Mouse (Mus musculus): ENCODE measurements at regions not wholly inside any gene's neighbourhood (a gene's known extent, or its start where the extent isn't known, plus 50 kb on each side); places are given as distances from the start of the nearest gene placed in this dataset.
"Not testable (repeated sequence)": the region's sequence is repeated elsewhere in the genome, so short reads cannot be mapped to it uniquely, and the experiment has no call there.

GRCm38 (mm10) chr6:4149663-4150062 lies 62.9 kb upstream of the Bet1 start:
- no peaks in the 10 kb centered on the region for H3K4me1 ChIP-seq (ENCODE audit: insufficient read depth, low read length)
- no peak overlapping the region for H3K4me3 ChIP-seq (ENCODE audit: low read depth, low read length)
- 80% methylated on average over 4 of the region's 4 CpGs for WGBS
- no peaks in the 10 kb centered on the region for H3K27me3 ChIP-seq (ENCODE audit: insufficient read depth, low read length)
- no peak overlapping the region for H3K4me2 ChIP-seq (ENCODE audit: low read depth, low read length, poor library complexity, severe bottlenecking)
- H3K9me3 ChIP-seq (ENCODE audit: low read length): no peaks in the 10 kb centered on the region
- H3K27ac ChIP-seq (ENCODE audit: low read depth, low read length): no peak overlapping the region
- TF ChIP-seq CTCF (IDR thresholded peaks at IDR 0.05): no peak
- ATAC-seq (ENCODE audit: low FRiP score): no peak
- no peak for DNase-seq (ENCODE audit: low spot score)
- H3K36me3 ChIP-seq (ENCODE audit: insufficient read depth, low read length): no peaks in the 10 kb centered on the region
- no peak overlapping the region for H3K9ac ChIP-seq (replicated peaks; ENCODE audit: low read length, poor library complexity, severe bottlenecking)

GRCm38 (mm10) chr6:4158293-4158692 lies 71.5 kb upstream of the Bet1 start:
- ATAC-seq (ENCODE audit: low FRiP score) (no peak), DNase-seq (ENCODE audit: low spot score) (no peak)
- no peaks in the 10 kb centered on the region for H3K9me3 ChIP-seq (ENCODE audit: low read length)
- no peaks in the 10 kb centered on the region for H3K27me3 ChIP-seq (ENCODE audit: insufficient read depth, low read length)
- no peak overlapping the region for H3K9ac ChIP-seq (replicated peaks; ENCODE audit: low read length, poor library complexity, severe bottlenecking)
- no peaks in the 10 kb centered on the region for H3K4me1 ChIP-seq (ENCODE audit: insufficient read depth, low read length)
- no peak overlapping the region for H3K4me3 ChIP-seq (ENCODE audit: low read depth, low read length)
- TF ChIP-seq CTCF (IDR thresholded peaks at IDR 0.05): no peak
- no peak overlapping the region for H3K27ac ChIP-seq (ENCODE audit: low read depth, low read length)
- no peak overlapping the region for H3K4me2 ChIP-seq (ENCODE audit: low read depth, low read length, poor library complexity, severe bottlenecking)
- no peaks in the 10 kb centered on the region for H3K36me3 ChIP-seq (ENCODE audit: insufficient read depth, low read length)
- 93% methylated on average over 2 of the region's 2 CpGs for WGBS

GRCm38 (mm10) chr6:4163733-4164132 lies 77.0 kb upstream of the Bet1 start:
- DNase-seq (ENCODE audit: low spot score) (no peak), ATAC-seq (ENCODE audit: low FRiP score) (no peak)
- WGBS: 73% methylated on average over 1 of the region's 1 CpGs
- Histone ChIP-seq H3K27ac (ENCODE audit: low read depth, low read length) (no peak overlapping the region), H3K9ac (replicated peaks; ENCODE audit: low read length, poor library complexity, severe bottlenecking) (no peak overlapping the region), H3K36me3 (ENCODE audit: insufficient read depth, low read length) (no peaks in the 10 kb centered on the region), H3K27me3 (ENCODE audit: insufficient read depth, low read length) (no peaks in the 10 kb centered on the region), H3K4me3 (ENCODE audit: low read depth, low read length) (no peak overlapping the region), H3K4me2 (ENCODE audit: low read depth, low read length, poor library complexity, severe bottlenecking) (no peak overlapping the region), H3K9me3 (ENCODE audit: low read length) (no peaks in the 10 kb centered on the region), H3K4me1 (ENCODE audit: insufficient read depth, low read length) (no peaks in the 10 kb centered on the region)
- TF ChIP-seq CTCF (IDR thresholded peaks at IDR 0.05): no peak

DNA sequence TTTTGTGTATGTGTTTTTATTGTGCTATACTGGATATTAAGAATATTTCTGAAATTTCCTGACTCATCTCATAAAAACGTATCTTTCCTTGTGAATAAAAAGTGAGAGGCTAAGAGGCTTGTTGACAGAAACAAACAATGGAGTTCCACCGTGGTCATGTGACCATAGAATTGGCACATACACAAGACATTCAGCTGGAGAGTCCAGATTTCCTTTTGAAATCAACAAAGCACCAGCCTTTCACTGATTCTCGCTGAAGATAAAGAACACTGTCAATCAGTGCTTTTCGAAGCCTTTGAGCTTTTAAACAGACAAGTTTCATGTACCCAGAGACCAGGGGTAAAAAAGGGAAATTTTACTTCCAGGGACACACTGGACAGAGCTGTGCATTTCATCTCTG lies 80.3 kb upstream of the Bet1 start:
- H3K4me1 ChIP-seq (ENCODE audit: insufficient read depth, low read length): no peaks in the 10 kb centered on the region
- H3K27ac ChIP-seq (ENCODE audit: low read depth, low read length): no peak overlapping the region
- H3K27me3 ChIP-seq (ENCODE audit: insufficient read depth, low read length): no peaks in the 10 kb centered on the region
- WGBS: 21% methylated on average over 4 of the region's 4 CpGs
- ATAC-seq (ENCODE audit: low FRiP score) (no peak), DNase-seq (ENCODE audit: low spot score) (no peak)
- H3K4me2 ChIP-seq (ENCODE audit: low read depth, low read length, poor library complexity, severe bottlenecking): no peak overlapping the region
- H3K9me3 ChIP-seq (ENCODE audit: low read length): no peaks in the 10 kb centered on the region
- H3K9ac ChIP-seq (replicated peaks; ENCODE audit: low read length, poor library complexity, severe bottlenecking): no peak overlapping the region
- no peak overlapping the region for H3K4me3 ChIP-seq (ENCODE audit: low read depth, low read length)
- no peaks in the 10 kb centered on the region for H3K36me3 ChIP-seq (ENCODE audit: insufficient read depth, low read length)
- no peak for TF ChIP-seq CTCF (IDR thresholded peaks at IDR 0.05)

GRCm38 (mm10) chr6:4167757-4168156 lies 81.0 kb upstream of the Bet1 start:
- ATAC-seq (ENCODE audit: low FRiP score) (no peak), DNase-seq (ENCODE audit: low spot score) (no peak)
- H3K9me3 ChIP-seq (ENCODE audit: low read length): no peaks in the 10 kb centered on the region
- no peak overlapping the region for H3K4me3 ChIP-seq (ENCODE audit: low read depth, low read length)
- no peaks in the 10 kb centered on the region for H3K27me3 ChIP-seq (ENCODE audit: insufficient read depth, low read length)
- TF ChIP-seq CTCF (IDR thresholded peaks at IDR 0.05): no peak
- no peak overlapping the region for H3K4me2 ChIP-seq (ENCODE audit: low read depth, low read length, poor library complexity, severe bottlenecking)
- no peak overlapping the region for H3K9ac ChIP-seq (replicated peaks; ENCODE audit: low read length, poor library complexity, severe bottlenecking)
- H3K36me3 ChIP-seq (ENCODE audit: insufficient read depth, low read length): no peaks in the 10 kb centered on the region
- H3K4me1 ChIP-seq (ENCODE audit: insufficient read depth, low read length): no peaks in the 10 kb centered on the region
- no peak overlapping the region for H3K27ac ChIP-seq (ENCODE audit: low read depth, low read length)

DNA sequence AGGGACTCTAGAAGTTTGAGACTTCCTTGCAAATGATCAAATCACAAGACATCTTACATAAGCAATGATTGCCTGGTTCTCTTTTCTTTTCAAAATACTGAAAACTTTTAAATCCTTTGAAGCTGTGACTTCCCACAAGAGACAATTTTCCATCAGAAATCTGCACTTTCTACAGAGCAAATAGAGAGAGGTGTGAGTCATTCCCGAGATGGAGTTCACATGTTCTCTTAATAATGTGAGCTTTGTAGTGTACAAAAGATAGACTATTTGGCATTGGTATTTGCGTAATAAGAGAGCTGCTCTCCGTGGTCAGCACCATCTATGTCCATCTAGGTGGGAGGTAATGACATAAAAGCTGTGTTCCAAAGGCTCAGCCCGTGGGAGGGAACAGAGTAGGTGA lies 84.8 kb upstream of the Bet1 start:
- Histone ChIP-seq H3K4me2 (ENCODE audit: low read depth, low read length, poor library complexity, severe bottlenecking) (no peak overlapping the region), H3K36me3 (ENCODE audit: insufficient read depth, low read length) (no peaks in the 10 kb centered on the region), H3K9ac (replicated peaks; ENCODE audit: low read length, poor library complexity, severe bottlenecking) (no peak overlapping the region), H3K27me3 (ENCODE audit: insufficient read depth, low read length) (no peaks in the 10 kb centered on the region), H3K9me3 (ENCODE audit: low read length) (no peaks in the 10 kb centered on the region), H3K4me1 (ENCODE audit: insufficient read depth, low read length) (no peaks in the 10 kb centered on the region), H3K4me3 (ENCODE audit: low read depth, low read length) (no peak overlapping the region), H3K27ac (ENCODE audit: low read depth, low read length) (no peak overlapping the region)
- 53% methylated on average over 4 of the region's 4 CpGs for WGBS
- no peak for TF ChIP-seq CTCF (IDR thresholded peaks at IDR 0.05)
- no peak for DNase-seq (ENCODE audit: low spot score)
- ATAC-seq (ENCODE audit: low FRiP score): no peak

- DNase-seq (ENCODE audit: low spot score): no peak
- Histone ChIP-seq H3K4me2 (ENCODE audit: low read depth, low read length, poor library complexity, severe bottlenecking) (no peak overlapping the region), H3K27ac (ENCODE audit: low read depth, low read length) (no peak overlapping the region), H3K4me3 (ENCODE audit: low read depth, low read length) (no peak overlapping the region), H3K9me3 (ENCODE audit: low read length) (no peaks in the 10 kb centered on the region), H3K27me3 (ENCODE audit: insufficient read depth, low read length) (no peaks in the 10 kb centered on the region), H3K36me3 (ENCODE audit: insufficient read depth, low read length) (no peaks in the 10 kb centered on the region), H3K4me1 (ENCODE audit: insufficient read depth, low read length) (no peaks in the 10 kb centered on the region), H3K9ac (replicated peaks; ENCODE audit: low read length, poor library complexity, severe bottlenecking) (no peak overlapping the region)
- 0 out of 2 replicates have a peak, but pooled peaks have one; percentile 13 for TF ChIP-seq CTCF (IDR thresholded peaks at IDR 0.05)
- 77% methylated on average over 4 of the region's 4 CpGs for WGBS
- ATAC-seq (ENCODE audit: low FRiP score): no peak
Measured at GRCm38 (mm10) chr6:4187683-4188082, 100.9 kb upstream of the Bet1 start.

DNA sequence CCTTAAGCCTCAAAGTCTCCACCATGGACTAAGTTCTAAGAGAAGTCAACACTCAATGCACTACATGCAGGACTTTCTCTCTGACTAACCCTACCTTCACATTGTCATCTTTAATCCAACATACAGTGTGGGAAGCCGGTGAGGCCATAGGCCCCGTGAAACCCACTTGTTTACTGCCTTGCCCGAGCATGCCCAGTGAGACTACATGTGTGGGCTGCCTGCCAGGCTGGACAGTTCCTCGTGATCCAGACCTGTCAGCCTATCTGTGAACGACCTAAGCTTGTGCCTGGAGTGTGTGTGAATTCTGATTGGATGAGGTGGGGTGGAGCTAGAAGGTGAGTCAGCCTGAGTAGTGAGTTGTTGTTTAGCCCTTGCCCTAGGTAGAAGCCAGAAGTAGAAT lies 104.2 kb upstream of the Bet1 start:
- not testable (repeated sequence) for H3K4me3 ChIP-seq (ENCODE audit: low read depth, low read length); H3K9me3 ChIP-seq (ENCODE audit: low read length); H3K36me3 ChIP-seq (ENCODE audit: insufficient read depth, low read length); ATAC-seq (ENCODE audit: low FRiP score); H3K4me2 ChIP-seq (ENCODE audit: low read depth, low read length, poor library complexity, severe bottlenecking); DNase-seq (ENCODE audit: low spot score); H3K9ac ChIP-seq (replicated peaks; ENCODE audit: low read length, poor library complexity, severe bottlenecking); H3K4me1 ChIP-seq (ENCODE audit: insufficient read depth, low read length); H3K27me3 ChIP-seq (ENCODE audit: insufficient read depth, low read length); H3K27ac ChIP-seq (ENCODE audit: low read depth, low read length)
- 71% methylated on average over 5 of the region's 5 CpGs for WGBS

Data from midbrain, postnatal 0 days (tissue).